Mouse (Mus musculus): ENCODE measurements at regions not wholly inside any gene's neighbourhood (a gene's known extent, or its start where the extent isn't known, plus 50 kb on each side); places are given as distances from the start of the nearest gene placed in this dataset.

DNA sequence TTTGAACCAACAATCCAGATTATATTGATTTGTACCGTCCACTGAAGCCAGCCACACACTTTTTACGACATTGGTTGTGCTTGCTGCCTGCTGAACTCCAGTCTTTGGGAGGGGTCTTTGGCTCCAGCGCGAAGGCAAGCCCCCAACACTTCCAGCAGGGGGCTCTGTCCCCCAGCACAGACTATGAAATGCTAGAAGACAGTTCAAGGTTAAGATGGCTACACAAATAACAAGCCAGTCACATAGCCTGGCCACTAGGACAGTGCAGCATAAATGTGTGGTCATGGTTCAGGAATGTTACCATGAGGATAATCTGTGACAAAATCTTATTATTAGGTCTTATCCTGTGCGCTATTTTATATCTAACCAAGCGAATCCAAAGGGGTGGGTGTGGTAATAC is 224.4 kb upstream of the Pabpc6 start:
- Histone ChIP-seq H3K4me1 (ENCODE audit: control insufficient read depth, insufficient read depth, low read length) (peaks cover 12% of the 10 kb centered on the region; the same call in 1 of the 2 replicates), H3K27ac (ENCODE audit: low read length) (no peak overlapping the region), H3K4me3 (replicated peaks; ENCODE audit: low read length) (no peak overlapping the region), H3K9me3 (replicated peaks; ENCODE audit: control insufficient read depth, low read length) (no peaks in the 10 kb centered on the region), H3K9ac (ENCODE audit: low read length) (no peak overlapping the region), H3K4me2 (ENCODE audit: low read depth, low read length) (no peak overlapping the region), H3K27me3 (ENCODE audit: control insufficient read depth, insufficient read depth, low read length) (no peaks in the 10 kb centered on the region), H3K36me3 (ENCODE audit: control insufficient read depth, insufficient read depth, low read length) (no peaks in the 10 kb centered on the region)
- WGBS, result 50% methylated on average over 6 of the region's 6 CpGs
- ATAC-seq (ENCODE audit: insufficient read depth, low FRiP score), result no peak

DNA sequence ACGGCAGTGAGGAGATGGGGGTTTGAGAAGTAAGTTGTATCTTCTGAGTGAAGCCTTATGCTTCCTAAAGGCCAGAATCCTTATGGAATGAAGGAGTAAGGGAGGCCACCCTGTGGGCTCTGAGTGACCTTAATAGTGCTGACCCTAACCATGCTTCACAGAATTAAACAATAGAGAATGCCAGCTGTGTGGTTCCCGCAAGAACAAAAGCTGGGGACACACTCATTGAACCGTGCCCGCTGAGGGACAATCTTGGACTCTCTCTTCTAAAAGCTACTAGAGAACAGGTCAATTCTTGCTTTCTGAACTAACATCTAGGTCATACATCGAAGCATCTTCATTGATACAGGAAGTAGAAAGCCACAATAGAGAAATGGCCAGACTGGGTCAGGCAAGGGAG is 223.3 kb upstream of the Pabpc6 start:
- Histone ChIP-seq H3K27me3 (ENCODE audit: control insufficient read depth, insufficient read depth, low read length) (no peaks in the 10 kb centered on the region), H3K27ac (ENCODE audit: low read length) (no peak overlapping the region), H3K4me2 (ENCODE audit: low read depth, low read length) (no peak overlapping the region), H3K9me3 (replicated peaks; ENCODE audit: control insufficient read depth, low read length) (no peaks in the 10 kb centered on the region), H3K9ac (ENCODE audit: low read length) (no peak overlapping the region), H3K4me3 (replicated peaks; ENCODE audit: low read length) (no peak overlapping the region), H3K36me3 (ENCODE audit: control insufficient read depth, insufficient read depth, low read length) (no peaks in the 10 kb centered on the region), H3K4me1 (ENCODE audit: control insufficient read depth, insufficient read depth, low read length) (peaks cover 12% of the 10 kb centered on the region; the same call in 1 of the 2 replicates)
- WGBS, result 84% methylated on average over 5 of the region's 5 CpGs
- ATAC-seq (ENCODE audit: insufficient read depth, low FRiP score), result no peak

DNA sequence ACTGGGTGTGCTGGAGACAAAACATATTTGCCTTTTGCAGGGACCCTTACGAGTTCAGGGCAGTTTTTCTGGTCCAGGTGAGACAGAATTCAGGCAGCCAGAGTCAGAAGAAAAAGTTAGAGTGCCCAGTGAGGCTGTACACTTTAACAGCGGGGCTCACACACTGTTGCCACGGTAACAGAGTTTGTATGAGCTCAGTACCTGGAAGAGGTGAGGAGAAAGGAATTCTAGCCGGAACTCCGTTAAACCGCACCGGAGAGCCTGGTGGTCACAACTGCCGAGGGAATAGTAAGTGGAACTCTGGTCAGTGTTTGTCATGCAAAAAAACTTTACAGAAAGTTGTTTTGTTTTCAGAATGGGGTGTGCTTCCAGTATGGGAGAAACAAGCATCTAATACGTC is 222.6 kb upstream of the Pabpc6 start:
- Histone ChIP-seq H3K27me3 (ENCODE audit: control insufficient read depth, insufficient read depth, low read length) (no peaks in the 10 kb centered on the region), H3K4me1 (ENCODE audit: control insufficient read depth, insufficient read depth, low read length) (peaks cover 12% of the 10 kb centered on the region; the same call in 1 of the 2 replicates), H3K9ac (ENCODE audit: low read length) (no peak overlapping the region), H3K36me3 (ENCODE audit: control insufficient read depth, insufficient read depth, low read length) (no peaks in the 10 kb centered on the region), H3K4me3 (replicated peaks; ENCODE audit: low read length) (no peak overlapping the region), H3K4me2 (ENCODE audit: low read depth, low read length) (no peak overlapping the region), H3K9me3 (replicated peaks; ENCODE audit: control insufficient read depth, low read length) (no peaks in the 10 kb centered on the region), H3K27ac (ENCODE audit: low read length) (no peak overlapping the region)
- 63% methylated on average over 9 of the region's 9 CpGs for WGBS
- no peak for ATAC-seq (ENCODE audit: insufficient read depth, low FRiP score)

DNA sequence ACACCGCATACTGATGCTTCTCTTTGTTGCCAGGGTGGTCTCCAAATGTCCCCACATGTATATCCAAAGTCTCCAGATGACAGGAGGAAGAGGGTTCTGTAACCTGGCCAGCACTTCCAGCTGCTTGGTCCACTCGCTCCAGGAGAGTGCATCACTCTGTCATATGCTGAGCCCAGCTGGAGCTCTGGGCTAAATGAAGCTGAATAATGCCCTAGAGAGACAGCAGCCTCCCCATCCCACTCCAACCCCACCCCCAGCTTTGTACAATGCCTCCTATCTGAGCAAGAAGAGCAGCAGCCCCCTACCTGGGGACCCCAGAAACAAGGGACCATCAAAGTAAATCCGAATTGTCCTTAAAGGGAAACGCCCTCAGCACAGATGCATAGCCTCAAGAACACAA is 219.0 kb upstream of the Pabpc6 start:
- H3K4me1 ChIP-seq (ENCODE audit: control insufficient read depth, insufficient read depth, low read length), result no peaks in the 10 kb centered on the region
- no peak overlapping the region for H3K4me2 ChIP-seq (ENCODE audit: low read depth, low read length)
- H3K27ac ChIP-seq (ENCODE audit: low read length), result no peak overlapping the region
- H3K27me3 ChIP-seq (ENCODE audit: control insufficient read depth, insufficient read depth, low read length), result no peaks in the 10 kb centered on the region
- no peak overlapping the region for H3K4me3 ChIP-seq (replicated peaks; ENCODE audit: low read length)
- WGBS, result 68% methylated on average over 4 of the region's 4 CpGs
- H3K9me3 ChIP-seq (replicated peaks; ENCODE audit: control insufficient read depth, low read length), result no peaks in the 10 kb centered on the region
- no peaks in the 10 kb centered on the region for H3K36me3 ChIP-seq (ENCODE audit: control insufficient read depth, insufficient read depth, low read length)
- no peak overlapping the region for H3K9ac ChIP-seq (ENCODE audit: low read length)
- no peak for ATAC-seq (ENCODE audit: insufficient read depth, low FRiP score)

DNA sequence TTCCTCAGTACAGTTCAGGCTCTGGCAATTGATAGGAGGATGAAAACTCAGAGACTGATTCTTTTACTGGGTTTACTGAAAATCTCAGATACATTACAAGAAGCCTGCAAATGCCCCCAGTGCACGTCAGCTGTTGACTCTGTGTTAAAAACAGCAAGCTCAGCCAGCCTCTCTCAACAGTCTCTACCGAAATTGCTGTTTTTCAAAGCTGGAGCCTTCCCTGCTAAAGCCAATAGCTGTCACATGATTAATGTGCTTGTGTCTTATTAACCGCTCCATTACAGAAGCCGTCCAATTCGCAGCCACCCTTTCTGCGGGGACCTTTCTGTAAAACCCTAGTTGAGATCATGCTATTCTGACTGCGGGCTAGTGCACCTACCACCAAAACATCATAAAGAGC is 215.6 kb upstream of the Pabpc6 start:
- no peak overlapping the region for H3K27ac ChIP-seq (ENCODE audit: low read length)
- H3K9ac ChIP-seq (ENCODE audit: low read length), result no peak overlapping the region
- H3K4me3 ChIP-seq (replicated peaks; ENCODE audit: low read length), result no peak overlapping the region
- no peaks in the 10 kb centered on the region for H3K9me3 ChIP-seq (replicated peaks; ENCODE audit: control insufficient read depth, low read length)
- no peaks in the 10 kb centered on the region for H3K36me3 ChIP-seq (ENCODE audit: control insufficient read depth, insufficient read depth, low read length)
- no peaks in the 10 kb centered on the region for H3K27me3 ChIP-seq (ENCODE audit: control insufficient read depth, insufficient read depth, low read length)
- ATAC-seq (ENCODE audit: insufficient read depth, low FRiP score), result no peak
- 30% methylated on average over 7 of the region's 7 CpGs for WGBS
- H3K4me1 ChIP-seq (ENCODE audit: control insufficient read depth, insufficient read depth, low read length), result no peaks in the 10 kb centered on the region
- no peak overlapping the region for H3K4me2 ChIP-seq (ENCODE audit: low read depth, low read length)

DNA sequence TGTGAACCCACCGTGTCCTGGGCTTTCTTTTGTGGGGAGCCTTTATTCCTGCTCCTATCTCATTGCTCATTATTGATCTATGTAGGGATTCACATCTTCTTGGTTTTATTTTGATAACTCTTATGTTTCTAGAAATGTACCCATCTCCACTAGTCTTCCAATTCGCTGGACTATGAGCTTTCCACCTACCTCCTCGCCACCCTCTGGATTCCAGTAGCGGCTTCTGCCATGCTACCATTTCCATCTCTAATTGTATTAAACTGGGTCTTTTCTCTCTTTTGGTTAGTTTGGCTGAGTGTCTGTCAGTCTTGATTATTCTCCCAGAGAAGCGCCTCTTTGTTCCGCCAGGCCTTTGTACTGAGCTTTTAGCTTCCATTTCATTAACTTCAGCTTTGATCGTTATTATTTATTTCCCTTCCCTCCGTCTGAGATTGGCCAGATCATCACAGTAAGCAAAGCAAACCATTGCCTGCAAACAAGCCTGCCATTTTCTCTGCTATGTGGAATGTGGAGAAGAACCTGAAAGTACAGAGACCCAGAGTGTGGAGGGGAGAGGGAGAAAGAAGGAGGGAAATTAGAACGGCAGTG is 213.2 kb upstream of the Pabpc6 start:
- Histone ChIP-seq H3K4me1 (ENCODE audit: control insufficient read depth, insufficient read depth, low read length) (no peaks in the 10 kb centered on the region), H3K4me3 (replicated peaks; ENCODE audit: low read length) (no peak overlapping the region), H3K9ac (ENCODE audit: low read length) (no peak overlapping the region), H3K27me3 (ENCODE audit: control insufficient read depth, insufficient read depth, low read length) (no peaks in the 10 kb centered on the region), H3K36me3 (ENCODE audit: control insufficient read depth, insufficient read depth, low read length) (no peaks in the 10 kb centered on the region), H3K27ac (ENCODE audit: low read length) (no peak overlapping the region), H3K9me3 (replicated peaks; ENCODE audit: control insufficient read depth, low read length) (no peaks in the 10 kb centered on the region), H3K4me2 (ENCODE audit: low read depth, low read length) (no peak overlapping the region)
- no peak for ATAC-seq (ENCODE audit: insufficient read depth, low FRiP score)
- WGBS, result 79% methylated on average over 9 of the region's 9 CpGs

DNA sequence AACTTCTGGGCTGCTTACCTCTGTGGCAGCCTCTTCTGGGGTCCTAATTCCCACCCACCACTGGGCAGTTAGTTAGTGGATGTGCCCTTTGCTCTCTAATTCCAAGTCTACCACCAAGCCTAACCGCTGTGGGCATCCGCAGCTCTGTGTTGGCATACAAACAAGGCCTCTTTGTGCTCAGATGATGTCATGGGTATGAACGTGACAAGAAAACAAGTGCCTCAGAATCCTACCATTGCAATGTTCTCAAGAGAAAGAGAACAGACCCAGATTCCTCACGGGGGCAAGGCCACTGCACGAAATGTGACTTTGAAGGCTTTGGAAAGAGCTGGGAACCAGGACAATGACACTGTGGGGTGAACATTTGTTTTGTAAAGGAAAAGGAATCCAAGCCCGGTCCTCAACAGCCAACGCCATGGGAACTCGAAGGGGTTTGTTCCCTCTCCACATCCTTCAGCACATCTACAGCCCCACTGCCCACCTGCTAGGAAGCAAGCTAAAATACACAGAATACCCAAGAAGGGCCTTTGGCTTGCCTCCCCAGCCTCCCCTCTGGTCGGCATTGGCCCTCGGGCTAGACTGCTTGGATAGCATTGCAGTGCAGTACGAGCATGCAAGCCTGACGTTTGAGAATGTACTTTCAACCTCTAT is 210.2 kb upstream of the Pabpc6 start:
- WGBS, result 86% methylated on average over 12 of the region's 12 CpGs
- Histone ChIP-seq H3K27ac (ENCODE audit: low read length) (no peak overlapping the region), H3K4me3 (replicated peaks; ENCODE audit: low read length) (no peak overlapping the region), H3K9me3 (replicated peaks; ENCODE audit: control insufficient read depth, low read length) (no peaks in the 10 kb centered on the region), H3K4me1 (ENCODE audit: control insufficient read depth, insufficient read depth, low read length) (no peaks in the 10 kb centered on the region), H3K27me3 (ENCODE audit: control insufficient read depth, insufficient read depth, low read length) (no peaks in the 10 kb centered on the region), H3K4me2 (ENCODE audit: low read depth, low read length) (no peak overlapping the region), H3K36me3 (ENCODE audit: control insufficient read depth, insufficient read depth, low read length) (no peaks in the 10 kb centered on the region), H3K9ac (ENCODE audit: low read length) (no peak overlapping the region)
- no peak for ATAC-seq (ENCODE audit: insufficient read depth, low FRiP score)

DNA sequence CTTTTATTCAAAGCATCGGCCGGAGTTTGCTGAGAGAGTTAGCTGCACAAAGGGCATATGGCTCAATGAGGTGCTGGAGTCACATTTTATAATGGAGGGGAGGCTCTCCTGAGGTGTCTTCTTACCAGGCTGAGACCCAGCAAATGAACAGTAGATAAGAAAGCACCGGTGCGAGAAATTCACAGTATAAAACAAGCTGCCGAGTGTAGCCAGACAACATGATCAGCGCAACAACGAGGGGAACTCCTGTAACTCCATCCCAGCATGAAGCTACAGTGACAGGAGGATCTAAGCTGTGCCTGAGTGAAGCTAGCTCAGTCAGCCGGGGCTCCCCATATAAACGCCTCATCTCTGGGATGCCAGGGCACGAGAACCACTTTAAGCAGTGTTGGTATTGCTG is 204.2 kb upstream of the Pabpc6 start:
- no peak for ATAC-seq (ENCODE audit: insufficient read depth, low FRiP score)
- Histone ChIP-seq H3K36me3 (ENCODE audit: control insufficient read depth, insufficient read depth, low read length) (no peaks in the 10 kb centered on the region), H3K4me3 (replicated peaks; ENCODE audit: low read length) (no peak overlapping the region), H3K9ac (ENCODE audit: low read length) (no peak overlapping the region), H3K4me2 (ENCODE audit: low read depth, low read length) (no peak overlapping the region), H3K9me3 (replicated peaks; ENCODE audit: control insufficient read depth, low read length) (no peaks in the 10 kb centered on the region), H3K27me3 (ENCODE audit: control insufficient read depth, insufficient read depth, low read length) (no peaks in the 10 kb centered on the region), H3K27ac (ENCODE audit: low read length) (no peak overlapping the region), H3K4me1 (ENCODE audit: control insufficient read depth, insufficient read depth, low read length) (no peaks in the 10 kb centered on the region)
- 71% methylated on average over 10 of the region's 10 CpGs for WGBS

DNA sequence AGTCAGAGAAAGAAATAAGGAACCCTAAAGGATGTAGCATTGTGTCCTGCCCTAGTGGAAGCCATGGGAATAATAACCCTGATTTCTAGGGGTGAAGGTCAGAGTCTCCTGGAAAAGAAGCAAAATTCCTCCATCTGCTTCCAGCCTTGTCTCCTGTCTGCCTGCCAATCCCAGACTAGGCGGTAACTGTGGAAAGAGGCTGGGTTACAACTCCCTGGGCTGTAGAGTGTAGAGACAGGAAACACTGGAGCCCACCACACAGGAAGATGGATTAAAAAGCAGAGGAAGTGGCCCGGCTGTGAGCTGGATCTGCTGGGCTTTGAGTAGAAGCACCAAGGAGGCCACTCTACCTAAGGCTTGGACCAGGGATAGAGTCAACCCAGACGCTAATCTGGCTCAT is 200.7 kb upstream of the Pabpc6 start:
- ATAC-seq (ENCODE audit: insufficient read depth, low FRiP score), result no peak
- Histone ChIP-seq H3K4me1 (ENCODE audit: control insufficient read depth, insufficient read depth, low read length) (no peaks in the 10 kb centered on the region), H3K4me3 (replicated peaks; ENCODE audit: low read length) (no peak overlapping the region)

More for the DNA sequence above, 200.7 kb upstream of the Pabpc6 start:
- Histone ChIP-seq H3K9ac (ENCODE audit: low read length) (no peak overlapping the region), H3K36me3 (ENCODE audit: control insufficient read depth, insufficient read depth, low read length) (no peaks in the 10 kb centered on the region), H3K27me3 (ENCODE audit: control insufficient read depth, insufficient read depth, low read length) (no peaks in the 10 kb centered on the region), H3K4me2 (ENCODE audit: low read depth, low read length) (no peak overlapping the region), H3K27ac (ENCODE audit: low read length) (no peak overlapping the region), H3K9me3 (replicated peaks; ENCODE audit: control insufficient read depth, low read length) (no peaks in the 10 kb centered on the region)
- whole genome bisulfite sequencing, result 61% methylated on average over 3 of the region's 3 CpGs
